Mouse (Mus musculus) neural tube, embryonic 13.5 days (tissue): Measurements from ENCODE around the gene Cacna2d2. TPM values are rescaled to one million over a fixed set of nuclear protein-coding genes. Genes with fewer than 3 reads are reported as not detected.

Experiments used
- ATAC-seq: fragments of 200-750 bp; cut with Nextera tagmentation; 2 replicates; pipeline ENCODE4 v1.8.0; 2017; ENCODE audit warnings: low read depth, mild to moderate bottlenecking, moderate TSS enrichment, moderate library complexity
- H3K27ac ChIP-seq: fragments of 300-500 bp; sonication (generic); replicated peaks from 2 replicates; pipeline ENCODE4 v1.5.1; 2015; ENCODE audit warnings: moderate library complexity, mild to moderate bottlenecking, inconsistent platforms
- H3K27me3 ChIP-seq: fragments of 300-500 bp; sonication (generic); 2 replicates; pipeline ENCODE4 v1.6.1; 2015; ENCODE audit warnings: mild to moderate bottlenecking, inconsistent platforms
- H3K36me3 ChIP-seq: fragments of 300-500 bp; sonication (generic); 2 replicates; pipeline ENCODE4 v1.6.1; 2015; ENCODE audit warnings: mild to moderate bottlenecking, inconsistent platforms
- H3K4me1 ChIP-seq: fragments of 300-500 bp; sonication (generic); replicated peaks from 2 replicates; pipeline ENCODE4 v1.6.1; 2015; ENCODE audit warnings: inconsistent platforms
- H3K4me2 ChIP-seq: fragments of 300-500 bp; sonication (generic); 2 replicates; pipeline ENCODE4 v1.6.1; 2015; ENCODE audit warnings: inconsistent platforms, mild to moderate bottlenecking, moderate library complexity
- H3K4me3 ChIP-seq: fragments of 300-500 bp; sonication (generic); 2 replicates; pipeline ENCODE4 v1.5.1; 2015; ENCODE audit warnings: mild to moderate bottlenecking, inconsistent platforms
- H3K9ac ChIP-seq: fragments of 300-500 bp; sonication (generic); 2 replicates; pipeline ENCODE4 v1.6.1; 2015; ENCODE audit warnings: moderate library complexity, mild to moderate bottlenecking, inconsistent platforms
- H3K9me3 ChIP-seq: fragments of 300-500 bp; sonication (generic); 2 replicates; pipeline ENCODE4 v1.6.1; 2016; ENCODE audit warnings: inconsistent platforms
- WGBS: fragments of 180-500 bp; shearing (Covaris S2); methylation state at CpG from one replicate; pipeline ENCODE4 v1.1.7; 2015; 5-methylcytosine and 5-hydroxymethylcytosine counted together
- polyA plus RNA-seq: library from polyadenylated mRNA; unstranded; fragments of >200 nt; fragmentation: Nextera tagmentation; extraction: Ambion mirVana; gene quantifications from 2 replicates; pipeline ENCODE4 v1.2.1, GENCODE M21; 2015

The Cacna2d2 gene
- polyA plus RNA-seq, 1 experiment from 2014 or later: 8.6 TPM

- Histone ChIP-seq H3K4me3 (peak overlapping the region; percentile 86), H3K36me3 (peaks cover 29% of the 10 kb centered on the region), H3K4me1 (peaks cover 35% of the 10 kb centered on the region), H3K27me3 (no peaks in the 10 kb centered on the region; the same call in 1 of the 2 replicates), H3K9ac (peak overlapping the region; percentile 91), H3K4me2 (peak overlapping the region; percentile 100), H3K9me3 (no peaks in the 10 kb centered on the region), H3K27ac (peak overlapping the region; percentile 77)
- WGBS: under 1% methylated on average over 40 of the region's 40 CpGs
- ATAC-seq: peak; percentile 17; the same call in 1 of the 2 replicates
Measured at GRCm38 (mm10) chr9:107534408-107535202, 135.2 kb downstream of the Cacna2d2 start.

- Histone ChIP-seq H3K27ac (no peak overlapping the region), H3K9ac (no peak overlapping the region), H3K4me2 (no peak overlapping the region), H3K4me3 (no peak overlapping the region), H3K36me3 (peaks cover 37% of the 10 kb centered on the region), H3K9me3 (no peaks in the 10 kb centered on the region), H3K27me3 (no peaks in the 10 kb centered on the region), H3K4me1 (peaks cover 62% of the 10 kb centered on the region)
- WGBS: 95% methylated on average over 7 of the region's 7 CpGs
- ATAC-seq: no peak
Measured at GRCm38 (mm10) chr9:107538231-107538630, 138.8 kb downstream of the Cacna2d2 start.

- H3K27ac ChIP-seq: no peak overlapping the region
- no peak for ATAC-seq
- peaks cover 41% of the 10 kb centered on the region for H3K36me3 ChIP-seq
- WGBS: 96% methylated on average over 3 of the region's 3 CpGs
- no peaks in the 10 kb centered on the region for H3K27me3 ChIP-seq
- no peak overlapping the region for H3K4me2 ChIP-seq
- H3K9ac ChIP-seq: no peak overlapping the region
- no peaks in the 10 kb centered on the region for H3K9me3 ChIP-seq
- peaks cover 65% of the 10 kb centered on the region for H3K4me1 ChIP-seq
- no peak overlapping the region for H3K4me3 ChIP-seq
Measured at GRCm38 (mm10) chr9:107538711-107539110, 139.3 kb downstream of the Cacna2d2 start.

GRCm38 (mm10) chr9:107539940-107540339, 140.5 kb downstream of the Cacna2d2 start:
- peaks cover 61% of the 10 kb centered on the region for H3K4me1 ChIP-seq
- H3K9me3 ChIP-seq: no peaks in the 10 kb centered on the region
- H3K36me3 ChIP-seq: peaks cover 52% of the 10 kb centered on the region
- 93% methylated on average over 8 of the region's 8 CpGs for WGBS
- H3K4me2 ChIP-seq: no peak overlapping the region
- no peak overlapping the region for H3K27ac ChIP-seq
- H3K27me3 ChIP-seq: no peaks in the 10 kb centered on the region
- no peak for ATAC-seq
- H3K9ac ChIP-seq: no peak overlapping the region
- no peak overlapping the region for H3K4me3 ChIP-seq

GRCm38 (mm10) chr9:107540420-107540819, 141.0 kb downstream of the Cacna2d2 start:
- 74% methylated on average over 4 of the region's 4 CpGs for WGBS
- peaks cover 56% of the 10 kb centered on the region for H3K36me3 ChIP-seq
- H3K4me2 ChIP-seq: peak overlapping the region; percentile 91
- no peaks in the 10 kb centered on the region for H3K27me3 ChIP-seq
- no peak overlapping the region for H3K9ac ChIP-seq
- H3K9me3 ChIP-seq: no peaks in the 10 kb centered on the region
- no peak for ATAC-seq
- 0 out of 2 replicates have a peak overlapping the region, but pooled peaks have one; percentile 65 for H3K4me3 ChIP-seq
- no peak overlapping the region for H3K27ac ChIP-seq
- peaks cover 60% of the 10 kb centered on the region for H3K4me1 ChIP-seq

GRCm38 (mm10) chr9:107541005-107541404, 141.6 kb downstream of the Cacna2d2 start:
- Histone ChIP-seq H3K9ac (peak overlapping the region; percentile 82), H3K4me3 (peak overlapping the region; percentile 65), H3K4me1 (peaks cover 59% of the 10 kb centered on the region), H3K27me3 (no peaks in the 10 kb centered on the region), H3K4me2 (peak overlapping the region; percentile 91), H3K36me3 (peaks cover 56% of the 10 kb centered on the region), H3K9me3 (no peaks in the 10 kb centered on the region), H3K27ac (no peak overlapping the region)
- WGBS: 33% methylated on average over 10 of the region's 10 CpGs
- ATAC-seq: 0 out of 2 replicates have a peak, but pooled peaks have one; percentile 1

GRCm38 (mm10) chr9:107541474-107542351, 142.3 kb downstream of the Cacna2d2 start, which contains the start of the genes Cyb561d2 and Nprl2:
TSS of gene Cyb561d2 (minus strand) at chr9:107542193.
TSS of gene Nprl2 (plus strand) at chr9:107542226.
- peak; percentile 84 for ATAC-seq
- peak within 1 kb of the TSS; percentile 91 for H3K4me2 ChIP-seq
- peaks cover 59% of the 10 kb centered on the region for H3K4me1 ChIP-seq
- WGBS: 1% methylated on average over 46 of the region's 46 CpGs
- H3K27ac ChIP-seq: peak within 1 kb of the TSS; percentile 64; the same call in 1 of the 2 replicates
- H3K27me3 ChIP-seq: no peaks in the 10 kb centered on the region
- peak within 1 kb of the TSS; percentile 82 for H3K9ac ChIP-seq
- peak within 1 kb of the TSS; percentile 65 for H3K4me3 ChIP-seq
- peaks cover 56% of the 10 kb centered on the region for H3K36me3 ChIP-seq
- H3K9me3 ChIP-seq: no peaks in the 10 kb centered on the region

- H3K27ac ChIP-seq: peak overlapping the region; percentile 61; the same call in 1 of the 2 replicates
- peak overlapping the region; percentile 65 for H3K4me3 ChIP-seq
- peaks cover 50% of the 10 kb centered on the region for H3K36me3 ChIP-seq
- H3K9me3 ChIP-seq: no peaks in the 10 kb centered on the region
- ATAC-seq: peak; percentile 16
- H3K9ac ChIP-seq: peak overlapping the region; percentile 82
- WGBS: 2% methylated on average over 11 of the region's 11 CpGs
- peaks cover 59% of the 10 kb centered on the region for H3K4me1 ChIP-seq
- peak overlapping the region; percentile 91 for H3K4me2 ChIP-seq
- no peaks in the 10 kb centered on the region for H3K27me3 ChIP-seq
Measured at GRCm38 (mm10) chr9:107542352-107542686, 142.9 kb downstream of the Cacna2d2 start.

GRCm38 (mm10) chr9:107542721-107543120, 143.3 kb downstream of the Cacna2d2 start:
- peaks cover 46% of the 10 kb centered on the region for H3K36me3 ChIP-seq
- H3K4me3 ChIP-seq: peak overlapping the region; percentile 65
- no peak overlapping the region for H3K27ac ChIP-seq
- H3K4me2 ChIP-seq: peak overlapping the region; percentile 91
- 0 out of 2 replicates have a peak, but pooled peaks cover 1% of the 10 kb centered on the region for H3K27me3 ChIP-seq
- H3K9ac ChIP-seq: peak overlapping the region; percentile 82
- no peak for ATAC-seq
- peaks cover 59% of the 10 kb centered on the region for H3K4me1 ChIP-seq
- H3K9me3 ChIP-seq: no peaks in the 10 kb centered on the region
- WGBS: 52% methylated on average over 8 of the region's 8 CpGs

GRCm38 (mm10) chr9:107543299-107543698, 143.9 kb downstream of the Cacna2d2 start:
- Histone ChIP-seq H3K36me3 (peaks cover 40% of the 10 kb centered on the region), H3K27ac (no peak overlapping the region), H3K27me3 (peaks cover 7% of the 10 kb centered on the region; the same call in 1 of the 2 replicates), H3K4me3 (no peak overlapping the region), H3K9me3 (no peaks in the 10 kb centered on the region), H3K4me1 (peaks cover 57% of the 10 kb centered on the region), H3K4me2 (peak overlapping the region; percentile 91; the same call in 1 of the 2 replicates), H3K9ac (no peak overlapping the region)
- 90% methylated on average over 11 of the region's 11 CpGs for WGBS
- ATAC-seq: no peak

- no peaks in the 10 kb centered on the region for H3K9me3 ChIP-seq
- H3K36me3 ChIP-seq: peaks cover 31% of the 10 kb centered on the region
- H3K9ac ChIP-seq: no peak overlapping the region
- no peak overlapping the region for H3K4me2 ChIP-seq
- H3K27me3 ChIP-seq: peaks cover 17% of the 10 kb centered on the region
- H3K27ac ChIP-seq: no peak overlapping the region
- peaks cover 57% of the 10 kb centered on the region for H3K4me1 ChIP-seq
- ATAC-seq: no peak
- WGBS: 95% methylated on average over 17 of the region's 17 CpGs
- no peak overlapping the region for H3K4me3 ChIP-seq
Measured at GRCm38 (mm10) chr9:107544196-107544700, 144.8 kb downstream of the Cacna2d2 start.
